Mouse (Mus musculus): ENCODE results near the gene Mageh1. TPM values are rescaled to one million over a fixed set of nuclear protein-coding genes. Genes with fewer than 3 reads are reported as not detected.

Mageh1 gene
- polyA plus RNA-seq (2014; fragmentation: Illumina TruSeq; extraction: RNeasy Lipid Tissue Mini Kit (QIAGEN cat#74804); ENCODE audit: low read depth, low replicate concordance), result 34.5 TPM

GRCm38 (mm10) chrX:153037087-153037971 is at the start of gene Mageh1:
Mageh1 (minus strand) TSS chrX:153037575.

GRCm38 (mm10) chrX:153006387-153006841 is 31.0 kb downstream of the Mageh1 start, which contains the start of gene Usp51:
Usp51 (plus strand) TSS chrX:153006469.

Other genes starting within 250 kb of the Mageh1 start
- 1.1 TPM for gene Usp51, start 31.1 kb downstream of the Mageh1 start, polyA plus RNA-seq (2014; fragmentation: Illumina TruSeq; extraction: RNeasy Lipid Tissue Mini Kit (QIAGEN cat#74804); ENCODE audit: low read depth, low replicate concordance)
- not detected for gene Foxr2, start 81.2 kb upstream of the Mageh1 start, polyA plus RNA-seq (2014; fragmentation: Illumina TruSeq; extraction: RNeasy Lipid Tissue Mini Kit (QIAGEN cat#74804); ENCODE audit: low read depth, low replicate concordance)
- gene Rragb, start 102.4 kb upstream of the Mageh1 start, polyA plus RNA-seq (2014; fragmentation: Illumina TruSeq; extraction: RNeasy Lipid Tissue Mini Kit (QIAGEN cat#74804); ENCODE audit: low read depth, low replicate concordance), result 8.4 TPM
- 0.82 TPM for gene Klf8, start 199.9 kb upstream of the Mageh1 start, polyA plus RNA-seq (2014; fragmentation: Illumina TruSeq; extraction: RNeasy Lipid Tissue Mini Kit (QIAGEN cat#74804); ENCODE audit: low read depth, low replicate concordance)

Measured in adipose tissue, adult 10 weeks (tissue).